Mouse (Mus musculus) left cerebral cortex, adult 2 months (tissue): Measurements from ENCODE around the gene Melk. TPM values are rescaled to one million over a fixed set of nuclear protein-coding genes. Genes with fewer than 3 reads are reported as not detected.

ENCODE experiments used
- DNase-seq, 2 experiments: peaks; one replicate each; pipeline ENCODE4 v3.0.0; 2021 to 2022; ENCODE audit warnings: low spot score in 2 of 2, mixed read lengths in 1 of 2; ENCODE audit errors: extremely low spot score in 1 of 2
- H3K27ac ChIP-seq: fragments of 200-600 bp; 2 replicates; pipeline ENCODE4 v1.8.1; 2022
- H3K4me3 ChIP-seq: fragments of 200-600 bp; 2 replicates; pipeline ENCODE4 v1.8.1; 2022
- CTCF ChIP-seq: fragments of 200-600 bp; IDR thresholded peaks from 2 replicates; pipeline ENCODE4 v1.8.1; 2022; ENCODE audit warnings: antibody characterized with exemption, mild to moderate bottlenecking, moderate library complexity
- intact Hi-C: fragments of 180-260 bp; cut with DNase I; formaldehyde crosslinking; loops from one replicate; pipeline ENCODE4 v1.15.1; 2025
- total RNA-seq, 2 experiments: library from RNA; stranded (reverse); gene quantifications; 2 replicates each; pipeline ENCODE4 v1.2.3; 2021

The Melk gene
- total RNA-seq, 2 experiments from 2014 or later, result 0.63 to 0.81 TPM

DNA sequence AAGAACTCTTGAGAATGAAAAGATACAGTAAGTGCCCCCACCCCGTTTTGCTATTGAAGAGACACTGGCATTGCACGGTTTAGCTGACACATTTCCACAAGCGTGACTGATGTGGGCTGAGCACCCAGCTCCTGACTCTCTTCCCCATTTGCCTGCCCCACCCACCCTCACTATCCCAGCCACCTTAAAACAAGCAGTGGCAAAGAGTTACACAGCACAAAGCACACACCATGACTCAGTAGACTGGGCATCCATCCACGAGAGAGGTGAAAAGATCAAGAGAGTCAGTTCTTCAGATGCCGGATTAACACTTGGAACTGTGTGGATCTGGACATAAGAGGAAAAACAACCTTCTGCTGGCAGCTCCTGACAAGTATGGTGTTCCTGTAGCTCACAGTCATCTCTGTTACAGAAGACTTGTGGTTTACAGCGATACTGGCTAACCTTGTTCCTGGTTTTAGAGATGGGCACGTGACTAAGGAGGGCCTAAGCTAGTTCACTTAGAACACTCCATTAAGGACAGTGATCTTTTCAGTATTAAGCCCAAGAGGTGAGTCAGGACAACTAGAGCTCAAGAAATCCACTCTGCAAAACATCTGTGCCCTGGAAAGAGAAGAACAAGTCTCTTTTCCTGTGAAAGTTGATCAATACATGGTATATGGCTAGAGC lies 18.9 kb upstream of the Melk start:
- intact Hi-C loops, result no loop called here
- no peak overlapping the region for H3K27ac ChIP-seq
- H3K4me3 ChIP-seq, result no peak overlapping the region
- TF ChIP-seq CTCF, result no peak
- DNase-seq, result no peak

GRCm38 (mm10) chr4:44292534-44292933 lies 8.1 kb upstream of the Melk start:
- DNase-seq, result peak; percentile 48 to 65
- intact Hi-C loops, result loop anchor here (1.0 to 10.0 kb wide), 3 partner anchors 88 to 225 kb away; no protein-coding TSS in a partner anchor
- peak; percentile 94 for TF ChIP-seq CTCF
- no peak overlapping the region for H3K4me3 ChIP-seq
- H3K27ac ChIP-seq, result no peak overlapping the region

DNA sequence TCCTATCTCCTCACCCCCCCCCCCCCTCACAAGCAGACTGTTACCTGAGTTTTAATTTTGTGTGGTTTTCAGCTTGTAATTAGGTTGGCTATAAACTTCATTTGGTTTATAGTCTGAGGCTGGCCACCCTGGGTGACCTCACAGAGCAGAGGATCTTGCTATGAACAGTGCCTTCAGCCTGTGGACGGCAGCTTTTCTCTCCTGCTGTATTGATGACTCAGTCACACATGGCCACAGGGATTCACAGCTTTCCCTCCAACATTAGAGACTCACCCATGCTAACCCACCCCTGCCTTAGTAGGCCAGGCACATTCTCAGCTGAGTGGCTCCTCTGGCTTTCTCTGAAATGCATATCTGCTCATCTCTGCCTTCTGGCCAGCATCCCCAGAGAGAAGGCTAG lies 4.8 kb upstream of the Melk start:
- no peak overlapping the region for H3K4me3 ChIP-seq
- intact Hi-C loops, result loop anchor here (10.0 kb wide), 1 partner anchor 91 kb away; no protein-coding TSS in a partner anchor
- no peak overlapping the region for H3K27ac ChIP-seq
- DNase-seq, result no peak
- TF ChIP-seq CTCF, result no peak

- Histone ChIP-seq H3K4me3 (no peak overlapping the region), H3K27ac (no peak overlapping the region)
- peak; percentile 14 to 38 for DNase-seq
- intact Hi-C loops, result no loop called here
- no peak for TF ChIP-seq CTCF
Observed at GRCm38 (mm10) chr4:44306585-44306984, 5.9 kb downstream of the Melk start.

- intact Hi-C loops, result no loop called here
- peak overlapping the region; percentile 20 for H3K27ac ChIP-seq
- H3K4me3 ChIP-seq, result no peak overlapping the region
- DNase-seq, result no peak
- peak; percentile 28 for TF ChIP-seq CTCF
Observed at GRCm38 (mm10) chr4:44310429-44310828, 9.8 kb downstream of the Melk start.

- TF ChIP-seq CTCF, result no peak
- no peak overlapping the region for H3K4me3 ChIP-seq
- DNase-seq, result peak in 1 of 2 experiments; percentile 30
- peak overlapping the region; percentile 28 for H3K27ac ChIP-seq
- intact Hi-C loops, result no loop called here
Observed at GRCm38 (mm10) chr4:44310911-44311310, 10.2 kb downstream of the Melk start.

- intact Hi-C loops, result no loop called here
- DNase-seq, result no peak
- no peak for TF ChIP-seq CTCF
Observed at GRCm38 (mm10) chr4:44316270-44316809, 15.7 kb downstream of the Melk start.

DNA sequence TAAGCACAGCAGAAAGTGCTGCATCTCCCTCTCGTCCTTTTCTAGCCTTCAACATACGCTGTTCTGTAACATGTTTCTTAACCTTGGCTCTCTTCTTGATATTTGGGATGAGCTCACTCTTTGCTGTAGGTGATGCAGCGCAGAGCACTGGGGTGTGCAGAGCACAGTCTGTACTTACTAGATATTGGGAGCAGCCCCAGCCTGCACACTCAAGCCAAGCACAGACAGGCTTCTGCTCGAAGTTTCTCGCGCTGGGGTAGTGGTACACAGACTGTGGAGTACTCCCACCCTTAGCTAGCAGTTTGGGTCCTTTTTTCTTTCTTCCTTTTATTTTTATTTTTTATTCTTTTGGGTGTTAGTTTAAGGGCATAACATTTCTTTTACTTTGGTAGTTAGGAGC lies 19.8 kb downstream of the Melk start:
- TF ChIP-seq CTCF, result no peak
- intact Hi-C loops, result no loop called here
- H3K4me3 ChIP-seq, result no peak overlapping the region
- H3K27ac ChIP-seq, result no peak overlapping the region
- no peak for DNase-seq

More at GRCm38 (mm10) chr4:44316270-44316809, 15.7 kb downstream of the Melk start:
- Histone ChIP-seq H3K27ac (no peak overlapping the region), H3K4me3 (no peak overlapping the region)

DNA sequence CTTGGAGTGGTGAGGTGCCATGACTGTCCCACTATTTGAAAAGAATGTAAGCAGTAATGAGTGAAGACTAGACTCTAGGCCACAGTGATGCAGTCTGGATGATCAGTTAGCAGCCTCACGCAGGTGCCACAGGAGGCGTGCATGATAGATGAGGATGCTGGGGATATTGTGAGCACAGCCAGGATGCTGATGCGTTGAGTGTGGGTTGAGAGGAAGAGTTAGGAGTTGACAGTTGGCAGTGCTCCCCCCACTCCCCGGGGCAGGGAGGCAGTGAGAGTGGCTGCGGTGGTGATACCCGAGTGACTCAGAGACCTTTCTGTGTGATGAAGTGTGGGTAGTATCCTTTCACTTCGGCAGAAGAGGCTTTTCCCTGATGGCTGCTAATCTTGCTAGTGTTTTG lies 21.4 kb downstream of the Melk start:
- no peak overlapping the region for H3K27ac ChIP-seq
- DNase-seq, result peak in 1 of 2 experiments; percentile 26
- H3K4me3 ChIP-seq, result no peak overlapping the region
- intact Hi-C loops, result no loop called here
- TF ChIP-seq CTCF, result no peak

GRCm38 (mm10) chr4:44325453-44325852 lies 24.8 kb downstream of the Melk start:
- peak; percentile 68 for TF ChIP-seq CTCF
- H3K4me3 ChIP-seq, result no peak overlapping the region
- no peak for DNase-seq
- intact Hi-C loops, result no loop called here
- no peak overlapping the region for H3K27ac ChIP-seq

- TF ChIP-seq CTCF, result no peak
- intact Hi-C loops, result no loop called here
- DNase-seq, result no peak
- H3K4me3 ChIP-seq, result no peak overlapping the region
- H3K27ac ChIP-seq, result no peak overlapping the region
Observed at GRCm38 (mm10) chr4:44326721-44327120, 26.0 kb downstream of the Melk start.

DNA sequence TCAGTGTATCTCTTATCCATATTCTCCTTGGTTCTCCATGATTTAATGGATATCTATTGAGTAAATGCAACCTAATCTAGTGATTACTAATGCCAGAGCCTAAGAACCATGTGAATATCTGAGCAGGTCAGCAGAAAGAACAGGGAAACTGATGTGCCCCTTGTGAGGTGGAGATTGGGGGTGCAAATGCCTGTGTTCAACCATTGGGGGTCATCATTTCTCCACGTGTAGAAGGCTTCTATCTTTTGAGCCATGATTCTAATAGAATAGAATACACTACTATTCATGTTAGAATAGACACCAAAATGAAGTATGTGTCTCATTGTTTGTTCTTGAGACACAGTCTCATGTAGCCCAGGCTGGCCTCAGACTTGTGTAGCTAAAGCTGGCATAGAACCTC lies 27.3 kb downstream of the Melk start:
- no peak overlapping the region for H3K27ac ChIP-seq
- TF ChIP-seq CTCF, result peak; percentile 1; the same call in 1 of the 2 replicates
- intact Hi-C loops, result no loop called here
- H3K4me3 ChIP-seq, result no peak overlapping the region
- DNase-seq, result no peak

DNA sequence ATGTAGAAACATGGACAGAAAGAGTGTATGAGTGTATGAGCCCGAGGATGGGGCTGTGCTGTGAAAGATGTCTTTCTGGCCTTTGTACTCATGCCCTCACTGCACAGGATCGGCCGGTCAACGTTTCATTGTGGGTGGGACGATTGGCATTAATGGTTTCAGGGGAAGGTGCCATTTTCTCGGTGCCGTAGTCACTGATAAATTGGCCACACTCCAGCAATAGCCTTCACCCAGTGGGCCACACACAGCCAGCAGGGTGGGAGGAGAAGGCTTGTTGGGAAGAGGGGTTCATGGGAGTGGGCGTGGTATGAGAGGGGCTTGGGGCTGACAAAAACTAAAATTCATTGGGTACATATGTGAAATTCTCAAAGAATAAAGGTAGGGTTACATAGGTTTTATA lies 34.3 kb downstream of the Melk start:
- Histone ChIP-seq H3K27ac (no peak overlapping the region), H3K4me3 (no peak overlapping the region)
- no peak for DNase-seq
- intact Hi-C loops, result loop anchor here (10.0 kb wide), 1 partner anchor 240 kb away; no protein-coding TSS in a partner anchor
- TF ChIP-seq CTCF, result no peak
